Mouse (Mus musculus): ENCODE measurements around the gene Gp1bb. TPM values are rescaled to one million over a fixed set of nuclear protein-coding genes. Genes with fewer than 3 reads are reported as not detected.

The Gp1bb gene
- total RNA-seq, 2 experiments from 2014 or later = 4.9 to 5.4 TPM

- no peak for DNase-seq (ENCODE audit: low spot score in 2 of 2)
Measured at GRCm38 (mm10) chr16:18609099-18609498, 13.1 kb downstream of the Gp1bb start.

DNA sequence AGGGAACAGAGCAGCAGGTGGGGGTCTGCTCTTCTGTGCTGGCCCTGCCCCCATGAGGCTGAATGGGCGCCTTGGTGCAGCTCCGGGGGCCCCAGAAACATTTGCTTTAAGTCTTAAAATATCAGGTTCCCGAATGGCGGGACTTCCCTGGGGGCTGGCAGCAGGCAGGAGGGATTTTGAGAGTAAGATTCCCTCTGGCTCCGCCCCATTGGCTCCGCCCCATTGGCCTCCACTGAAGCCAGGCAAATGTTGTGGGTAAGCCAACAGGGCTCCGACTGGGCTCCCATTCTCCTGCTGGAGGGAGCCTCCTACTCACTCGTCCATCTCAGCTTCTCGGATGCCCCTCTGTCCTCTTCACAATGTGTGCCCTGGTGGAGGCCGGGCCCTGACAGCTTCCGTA is 14.0 kb downstream of the Gp1bb start:
- DNase-seq (ENCODE audit: low spot score in 2 of 2) = peak in 1 of 2 experiments; percentile 40

GRCm38 (mm10) chr16:18605705-18606104 is 16.5 kb downstream of the Gp1bb start:
- DNase-seq (ENCODE audit: low spot score in 2 of 2) = no peak

DNA sequence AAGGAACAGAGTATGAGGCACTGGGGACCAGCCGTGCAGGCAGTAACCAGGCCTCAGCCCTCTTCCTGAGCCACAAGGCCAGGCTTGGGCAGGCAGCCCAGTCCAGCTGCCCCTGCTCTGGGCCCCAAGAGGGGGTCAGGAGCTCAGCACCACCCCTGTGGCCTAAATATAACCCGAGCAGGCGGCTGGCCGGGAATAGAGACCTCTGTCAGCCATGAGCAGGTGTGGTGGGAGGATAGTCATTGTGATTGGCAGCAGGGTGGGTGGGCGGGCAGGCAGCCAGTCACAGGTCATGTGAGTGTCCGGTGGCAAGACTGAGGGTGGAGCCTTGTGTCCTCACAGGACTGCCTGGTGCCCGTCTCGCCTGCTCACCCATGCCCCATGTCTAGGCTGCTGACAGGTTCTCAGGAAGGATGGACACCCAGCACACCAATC is 17.9 kb downstream of the Gp1bb start:
- DNase-seq (ENCODE audit: low spot score in 2 of 2) = no peak

DNA sequence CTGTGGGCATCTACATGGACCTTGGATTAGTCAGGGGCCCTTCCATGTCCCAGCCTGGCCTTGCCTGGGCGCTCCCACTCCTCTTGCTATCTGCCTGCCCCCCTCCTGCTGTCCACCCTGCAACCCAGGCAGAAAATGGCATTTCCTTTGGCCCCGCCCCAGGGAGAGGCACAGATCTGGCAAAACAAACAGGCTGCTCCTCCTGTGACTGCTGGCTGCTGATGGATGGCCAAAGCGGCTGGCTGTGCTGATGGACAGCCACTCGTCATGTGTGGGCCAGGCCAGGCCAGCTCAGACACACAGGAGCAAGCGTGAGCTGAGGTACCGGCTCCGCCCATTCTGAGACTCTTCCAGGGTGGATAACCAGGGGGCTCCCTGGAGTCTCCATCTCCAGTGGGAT is 20.8 kb downstream of the Gp1bb start:
- no peak for DNase-seq (ENCODE audit: low spot score in 2 of 2)

DNA sequence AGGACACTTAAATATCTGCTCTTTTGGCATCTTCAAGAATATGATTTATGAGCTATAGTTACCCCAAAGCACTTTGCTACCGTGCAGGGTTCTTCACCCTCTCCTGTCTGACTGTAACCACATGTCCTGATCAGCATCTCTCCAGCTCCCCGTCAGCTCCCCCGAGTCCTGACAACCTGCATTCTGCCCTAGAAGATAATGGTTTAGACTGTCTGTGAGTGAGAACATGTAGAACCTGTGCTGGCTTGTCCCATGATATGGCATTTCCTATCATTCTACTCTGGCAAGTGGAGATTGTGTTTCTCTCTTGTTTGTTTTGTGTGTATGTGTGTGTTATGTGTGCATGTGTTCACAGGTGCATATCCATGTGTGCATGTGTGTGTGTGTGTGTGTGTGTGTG is 24.2 kb downstream of the Gp1bb start:
- DNase-seq (ENCODE audit: low spot score in 2 of 2) = no peak

GRCm38 (mm10) chr16:18596255-18596654 is 25.9 kb downstream of the Gp1bb start:
- no peak for DNase-seq (ENCODE audit: low spot score in 2 of 2)

GRCm38 (mm10) chr16:18593930-18594329 is 28.3 kb downstream of the Gp1bb start:
- no peak for DNase-seq (ENCODE audit: low spot score in 2 of 2)

DNA sequence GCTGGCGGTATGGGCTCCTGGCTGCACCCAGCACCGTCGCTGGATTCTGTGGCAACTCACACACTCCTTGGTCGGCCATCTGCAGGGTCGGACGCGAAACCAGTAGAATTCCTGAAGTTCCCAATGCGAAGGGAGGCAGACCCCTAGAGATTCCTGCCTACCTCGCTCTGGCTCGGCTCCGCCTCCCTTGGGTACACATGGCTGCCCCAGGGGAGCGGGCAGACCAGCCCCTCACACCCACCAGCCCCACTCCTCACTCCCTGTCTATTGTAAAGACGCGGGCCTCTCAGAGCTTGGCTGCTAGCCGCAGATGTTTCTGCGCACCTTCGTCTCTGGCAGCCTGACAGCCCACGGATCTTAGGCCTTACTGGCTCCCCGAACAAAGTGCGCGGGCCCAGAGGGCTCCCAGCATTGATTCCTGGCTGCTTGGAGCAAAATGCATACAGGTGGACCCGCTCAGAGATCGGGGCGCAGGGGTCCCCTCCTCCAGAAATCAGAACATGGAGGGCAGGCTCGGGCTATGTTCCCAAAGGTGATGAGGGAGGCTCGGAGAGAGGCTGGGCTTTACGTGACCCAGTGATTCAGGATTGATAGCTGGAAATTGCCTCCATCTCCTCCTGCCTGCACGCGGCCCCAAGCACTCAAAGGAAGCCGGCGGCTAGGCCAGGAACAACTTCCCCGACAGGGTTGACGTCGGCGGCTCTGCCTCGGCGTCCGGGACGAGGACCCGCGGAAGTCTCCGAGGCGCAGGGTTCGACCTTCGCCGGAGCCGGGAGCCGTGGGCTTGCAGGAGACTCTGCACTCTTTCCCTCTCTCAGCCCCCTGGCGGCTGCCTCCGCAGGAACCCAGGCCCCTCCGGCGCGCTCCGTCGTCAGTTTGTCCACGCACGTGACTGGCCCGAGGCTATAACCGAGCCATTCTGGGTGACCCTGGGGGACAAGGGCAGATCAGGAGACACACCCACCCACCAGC is 30.9 kb downstream of the Gp1bb start:
- DNase-seq (ENCODE audit: low spot score in 2 of 2) = no peak

DNA sequence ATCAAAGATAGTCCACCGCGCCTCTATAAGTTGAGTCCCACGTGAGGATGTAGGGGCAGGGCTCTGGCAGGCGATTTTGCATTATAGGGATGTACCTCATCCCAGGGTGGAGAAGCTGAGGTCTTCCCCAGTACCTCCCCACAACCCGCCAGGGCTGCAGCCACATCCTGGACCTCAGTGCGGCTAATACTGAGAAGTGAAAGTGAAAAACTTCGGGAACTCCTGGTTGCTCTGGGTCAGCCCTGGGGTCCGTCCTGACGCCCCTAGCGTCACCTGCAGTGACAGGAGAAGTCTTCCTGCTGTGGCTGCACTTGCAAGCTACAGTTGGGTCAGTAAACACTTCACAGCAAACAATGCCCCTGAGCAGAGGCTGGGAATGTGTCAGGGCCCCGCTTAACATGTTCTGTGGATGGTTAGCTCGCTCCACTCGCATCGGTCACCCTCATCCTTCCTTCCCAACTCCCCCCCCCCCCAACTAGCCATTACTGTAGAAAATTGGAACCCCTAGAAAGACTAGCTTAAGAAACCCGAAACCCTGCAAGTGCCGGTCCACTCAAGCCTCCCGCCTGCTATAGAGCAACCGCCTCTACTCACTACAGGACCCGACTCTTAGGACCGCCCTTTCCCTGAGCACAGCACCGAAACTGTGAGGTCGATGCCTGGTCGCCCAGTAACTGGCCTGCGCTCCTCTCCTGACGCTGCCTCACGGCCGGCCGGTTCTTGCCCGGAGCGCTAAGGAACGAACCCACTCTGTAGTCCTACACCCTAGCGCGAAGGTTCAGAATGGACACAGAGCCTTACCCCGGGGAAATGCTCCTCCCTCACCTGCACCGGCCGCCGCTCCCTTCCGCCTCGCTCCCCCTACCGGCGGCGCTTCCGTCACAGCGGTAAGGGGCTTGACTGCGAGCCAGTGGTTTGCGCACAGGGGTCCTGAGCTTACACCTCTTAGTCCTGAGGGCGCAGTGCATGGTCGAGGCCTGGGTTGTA is 32.1 kb downstream of the Gp1bb start, which contains the start of gene Tbx1:
Tbx1 (minus strand) TSS at position 868 of the 987 bp plus-strand sequence.
- DNase-seq (ENCODE audit: low spot score in 2 of 2) = no peak

DNA sequence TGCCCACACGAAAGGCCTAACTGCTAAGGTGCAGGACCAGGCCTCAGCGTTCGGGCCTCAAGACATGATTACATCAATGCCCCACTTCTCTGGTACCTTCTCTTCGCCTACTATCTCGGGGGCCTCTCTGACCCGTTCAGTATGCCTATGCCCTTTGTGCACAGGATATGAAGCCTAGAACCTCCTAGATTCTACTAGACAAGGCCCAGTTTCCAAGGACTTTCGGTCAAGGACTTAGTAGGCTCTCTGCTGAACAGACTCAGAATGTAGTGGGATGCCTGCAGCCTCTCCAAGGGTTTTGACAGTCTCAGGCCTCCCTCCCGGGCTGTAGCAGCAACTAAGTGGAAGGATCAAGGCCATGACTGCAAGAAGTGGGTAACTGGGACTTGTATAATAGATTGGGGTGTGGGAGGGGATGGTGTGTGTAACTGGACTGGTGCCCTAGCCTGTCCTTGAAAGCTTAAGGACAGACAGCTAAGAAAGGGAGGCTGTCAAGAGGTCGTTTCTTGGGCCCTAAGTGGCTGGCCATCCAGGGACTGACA is 33.1 kb downstream of the Gp1bb start:
- DNase-seq (ENCODE audit: low spot score in 2 of 2) = no peak

GRCm38 (mm10) chr16:18588738-18589055 is 33.5 kb downstream of the Gp1bb start:
- DNase-seq (ENCODE audit: low spot score in 2 of 2) = no peak

- DNase-seq (ENCODE audit: low spot score in 2 of 2) = no peak
Measured at GRCm38 (mm10) chr16:18587847-18588737, 34.1 kb downstream of the Gp1bb start.

GRCm38 (mm10) chr16:18586906-18587546 is 35.2 kb downstream of the Gp1bb start:
- no peak for DNase-seq (ENCODE audit: low spot score in 2 of 2)

DNA sequence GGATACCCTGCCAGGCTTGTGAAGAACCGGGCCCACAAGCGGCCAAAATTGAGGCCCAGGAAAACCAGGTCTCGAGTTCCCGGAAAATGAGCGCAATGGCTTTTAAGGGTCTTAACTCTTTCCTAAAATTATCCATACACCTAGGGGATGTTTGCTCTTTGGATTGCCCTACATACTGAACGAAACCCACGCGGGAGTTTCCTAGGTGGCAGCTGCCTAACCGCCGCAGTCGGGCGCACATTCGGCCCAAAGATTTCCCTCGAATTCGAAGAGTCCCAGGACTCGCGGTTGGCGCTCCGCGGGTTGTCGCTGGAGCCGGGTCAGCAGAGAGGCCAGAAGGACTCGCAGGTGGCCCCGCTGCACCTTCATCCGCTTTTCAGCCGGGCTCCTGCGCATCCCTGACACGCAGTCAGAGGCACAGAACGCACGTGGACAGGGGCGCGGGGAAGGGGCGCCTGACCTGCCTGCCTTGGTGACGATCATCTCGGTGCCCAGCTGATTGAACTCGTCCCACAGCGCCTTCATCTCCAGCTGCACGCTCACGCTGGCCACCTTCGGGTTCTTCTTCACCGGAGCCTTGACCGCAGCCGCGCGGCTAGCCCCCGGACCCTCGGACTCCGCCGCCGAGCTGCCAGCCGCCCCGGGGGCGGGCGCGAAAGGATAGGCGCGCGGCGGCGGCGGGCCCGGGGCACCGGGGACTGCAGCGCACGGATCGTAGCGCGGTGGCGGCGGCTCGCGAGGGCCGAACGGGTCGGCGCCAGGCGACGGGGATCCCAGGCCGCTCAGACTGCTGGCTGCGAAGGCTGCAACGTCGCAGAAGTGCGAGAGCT is 35.9 kb downstream of the Gp1bb start:
- DNase-seq (ENCODE audit: low spot score in 2 of 2) = no peak

GRCm38 (mm10) chr16:18585676-18586075 is 36.5 kb downstream of the Gp1bb start:
- no peak for DNase-seq (ENCODE audit: low spot score in 2 of 2)

DNA sequence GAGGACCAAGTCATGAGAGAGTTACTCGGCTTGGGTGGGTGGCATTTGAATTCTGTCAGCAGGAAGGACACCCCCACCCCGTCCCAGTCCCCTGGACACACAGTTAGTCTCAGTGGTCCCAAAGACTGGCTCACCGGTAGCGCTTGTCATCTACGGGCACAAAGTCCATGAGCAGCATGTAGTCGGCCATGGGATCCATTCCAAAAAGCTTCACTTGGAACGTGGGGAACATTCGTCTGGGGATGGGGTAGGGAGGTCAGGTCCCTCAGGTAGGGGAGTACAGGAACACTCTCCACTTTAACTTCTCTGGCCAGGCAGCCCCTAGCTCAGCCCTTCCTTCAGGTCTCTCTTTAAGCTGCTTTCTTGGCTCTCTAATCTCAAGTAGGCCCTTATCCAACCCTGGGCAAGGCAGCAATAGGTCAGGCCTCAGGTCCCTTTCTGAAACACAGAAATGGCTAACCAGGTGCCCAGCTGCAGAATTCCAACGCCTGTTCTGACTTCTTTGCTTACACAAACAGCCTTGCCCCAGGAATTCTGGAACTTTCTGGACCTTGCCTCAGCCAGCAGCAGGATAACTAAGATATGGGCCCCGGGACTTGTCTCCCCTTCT is 37.2 kb downstream of the Gp1bb start:
- no peak for DNase-seq (ENCODE audit: low spot score in 2 of 2)

GRCm38 (mm10) chr16:18583673-18584357 is 38.4 kb downstream of the Gp1bb start:
- no peak for DNase-seq (ENCODE audit: low spot score in 2 of 2)
